Mouse (Mus musculus) cortical plate, adult 2 months (tissue): ENCODE measurements around the gene Cdk5r1.

ENCODE experiments used
- CTCF ChIP-seq: fragments of 200-500 bp; IDR thresholded peaks from 2 replicates; pipeline ENCODE4 v1.5.1; 2011; ENCODE audit warnings: mild to moderate bottlenecking, control low read depth, low read length; ENCODE audit not compliant: insufficient read depth; ENCODE audit errors: extremely low read depth
- POLR2A ChIP-seq: fragments of 200-500 bp; IDR thresholded peaks from 2 replicates; pipeline ENCODE4 v1.6.1; 2011; ENCODE audit warnings: mild to moderate bottlenecking, low read length, control low read depth; ENCODE audit not compliant: insufficient read depth; ENCODE audit errors: extremely low read depth

GRCm38 (mm10) chr11:80523410-80523809 is 46.6 kb downstream of the Cdk5r1 start:
- TF ChIP-seq CTCF (no peak), POLR2A (no peak)
